Mouse (Mus musculus) myocyte (in vitro differentiated cells): ENCODE data around the gene Sycn. TPM values are rescaled to one million over a fixed set of nuclear protein-coding genes. Genes with fewer than 3 reads are reported as not detected.
"Not testable (repeated sequence)": the region's sequence is repeated elsewhere in the genome, so short reads cannot be mapped to it uniquely, and the experiment has no call there.

ENCODE experiments used
- H3K27me3 ChIP-seq: one replicate; pipeline ENCODE4 v1.6.1; 2011; ENCODE audit not compliant: control insufficient read depth, insufficient read depth, insufficient read length
- H3K36me3 ChIP-seq: one replicate; pipeline ENCODE4 v1.6.1; 2011; ENCODE audit not compliant: control insufficient read depth, insufficient read depth
- H3K4me2 ChIP-seq: one replicate; pipeline ENCODE4 v1.6.1; 2011; ENCODE audit warnings: low read depth, control low read depth
- H3K4me3 ChIP-seq: one replicate; pipeline ENCODE4 v1.5.1; 2011; ENCODE audit warnings: mild to moderate bottlenecking, control low read depth, moderate library complexity
- H3K79me2 ChIP-seq: one replicate; pipeline ENCODE4 v1.6.1; 2011; ENCODE audit not compliant: control insufficient read depth, insufficient read depth
- H3ac ChIP-seq: one replicate; pipeline ENCODE4 v1.6.1; 2011; ENCODE audit not compliant: control insufficient read depth, insufficient read length
- CEBPB ChIP-seq: IDR thresholded peaks from 2 replicates; pipeline ENCODE4 v1.6.1; 2011; ENCODE audit warnings: mild to moderate bottlenecking, moderate library complexity; ENCODE audit not compliant: poor library complexity, insufficient read depth, severe bottlenecking
- E2F4 ChIP-seq: IDR thresholded peaks from one replicate; pipeline ENCODE4 v1.6.1; 2011; ENCODE audit warnings: mild to moderate bottlenecking, control low read depth, moderate library complexity; ENCODE audit not compliant: insufficient read depth
- MAX ChIP-seq: IDR thresholded peaks from one replicate; pipeline ENCODE4 v1.6.1; 2011; ENCODE audit warnings: low read depth, mild to moderate bottlenecking, control low read depth
- MYOD1 ChIP-seq, 3 experiments: IDR thresholded peaks; one replicate each; pipeline ENCODE4 v1.6.1; 2011; ENCODE audit warnings: control low read depth in 2 of 3, low read depth in 2 of 3, mild to moderate bottlenecking in 2 of 3, moderate library complexity in 1 of 3; ENCODE audit not compliant: insufficient read length in 2 of 3, control insufficient read depth in 1 of 3
- MYOG ChIP-seq, 3 experiments: IDR thresholded peaks; one replicate each; pipeline ENCODE4 v1.6.1; 2011; ENCODE audit warnings: control low read depth in 2 of 3, low read depth in 2 of 3, mild to moderate bottlenecking in 2 of 3; ENCODE audit not compliant: insufficient read length in 2 of 3, control insufficient read depth in 1 of 3, insufficient read depth in 1 of 3
- POLR2A ChIP-seq: IDR thresholded peaks from one replicate; pipeline ENCODE4 v1.6.1; 2011; ENCODE audit warnings: low read depth, mild to moderate bottlenecking, control low read depth, moderate library complexity; ENCODE audit not compliant: insufficient read length
- POLR2AphosphoS2 ChIP-seq: IDR thresholded peaks from one replicate; pipeline ENCODE4 v1.6.1; 2011; ENCODE audit warnings: low read depth, control low read depth; ENCODE audit not compliant: insufficient read length
- REST ChIP-seq: IDR thresholded peaks from one replicate; pipeline ENCODE4 v1.6.1; 2011; ENCODE audit warnings: mild to moderate bottlenecking, control low read depth, moderate library complexity; ENCODE audit not compliant: insufficient read depth, insufficient read length
- SRF ChIP-seq: IDR thresholded peaks from one replicate; pipeline ENCODE4 v1.6.1; 2011; ENCODE audit warnings: low read depth; ENCODE audit not compliant: control insufficient read depth, insufficient read length
- TCF12 ChIP-seq: IDR thresholded peaks from one replicate; pipeline ENCODE4 v1.6.1; 2011; ENCODE audit warnings: mild to moderate bottlenecking, control low read depth; ENCODE audit not compliant: poor library complexity, insufficient read depth, severe bottlenecking
- TCF3 ChIP-seq: IDR thresholded peaks from one replicate; pipeline ENCODE4 v1.6.1; 2011; ENCODE audit warnings: low read depth, control low read depth; ENCODE audit not compliant: insufficient read length
- USF1 ChIP-seq: IDR thresholded peaks from one replicate; pipeline ENCODE4 v1.6.1; 2011; ENCODE audit warnings: low read depth, mild to moderate bottlenecking, control low read depth, moderate library complexity
- polyA plus RNA-seq: library from polyadenylated mRNA; unstranded; fragments of >200 nt; fragmentation: generic; extraction: Trizol; gene quantifications from one replicate; pipeline ENCODE4 v1.2.1, GENCODE M21; 2012; ENCODE audit warnings: missing spikeins

Sycn gene
- not detected for polyA plus RNA-seq

DNA sequence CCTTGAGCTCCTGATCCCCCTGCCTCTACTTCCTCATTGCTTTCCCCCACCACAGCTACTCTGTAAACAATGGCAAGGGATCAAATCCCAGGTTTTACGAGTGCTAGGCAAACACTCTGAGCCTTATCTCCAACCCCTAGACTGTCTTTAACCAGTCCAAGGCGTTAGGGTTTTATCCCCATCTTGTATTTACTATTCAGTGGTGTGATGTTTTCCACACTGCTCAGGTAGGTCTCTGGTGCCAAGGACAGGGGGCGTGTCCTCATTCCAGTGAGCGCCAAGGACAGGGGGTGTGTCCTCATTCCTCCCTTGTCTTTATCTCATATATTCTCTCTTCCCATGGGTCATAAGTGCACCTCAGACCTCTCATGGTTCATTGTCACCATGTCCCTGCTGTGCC, at the start of gene Sycn:
Gene Sycn (plus strand): TSS at position 360 of the 400 bp plus-strand sequence.
- Histone ChIP-seq H3K4me3 (no peak within 1 kb of the TSS), H3K27me3 (peaks cover 25% of the 10 kb centered on the region), H3K36me3 (no peaks in the 10 kb centered on the region), H3K79me2 (no peaks in the 10 kb centered on the region), H3ac (no peak within 1 kb of the TSS), H3K4me2 (no peak within 1 kb of the TSS)
- TF ChIP-seq MYOD1 (IDR thresholded peaks at IDR 0.05; ENCODE audit: control insufficient read depth in 1 of 3, insufficient read length in 2 of 3, low read depth in 2 of 3) (no peak), SRF (no peak), MAX (no peak), REST (no peak), TCF12 (no peak), MYOG (IDR thresholded peaks at IDR 0.05; ENCODE audit: control insufficient read depth in 1 of 3, insufficient read depth in 1 of 3, insufficient read length in 2 of 3, low read depth in 2 of 3) (no peak), POLR2A (no peak), E2F4 (no peak), USF1 (no peak), CEBPB (no peak), TCF3 (no peak)

DNA sequence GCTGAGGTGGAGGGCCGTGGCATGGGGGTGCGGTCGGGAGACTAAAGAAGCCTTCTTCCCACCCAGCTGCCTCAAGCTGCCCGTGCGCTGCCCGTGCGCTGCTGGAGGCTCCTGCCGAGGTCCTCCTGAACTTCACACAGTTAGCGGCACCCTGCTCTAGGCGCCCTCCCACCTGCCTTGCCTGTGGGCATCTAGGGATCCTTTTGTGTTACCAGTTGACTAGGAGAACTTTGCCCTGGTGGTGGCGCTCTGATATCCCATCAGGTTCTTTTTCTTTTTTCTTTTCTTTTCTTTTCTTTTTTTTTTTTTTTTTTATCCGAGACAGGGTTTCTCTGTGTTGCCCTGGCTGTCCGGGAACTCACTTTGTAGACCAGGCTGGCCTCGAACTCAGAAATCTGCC, 49.8 kb upstream of the Sycn start:
- Histone ChIP-seq H3K4me3 (no peak overlapping the region), H3ac (no peak overlapping the region), H3K4me2 (no peak overlapping the region), H3K27me3 (no peaks in the 10 kb centered on the region), H3K36me3 (no peaks in the 10 kb centered on the region), H3K79me2 (no peaks in the 10 kb centered on the region)
- TF ChIP-seq MYOD1 (IDR thresholded peaks at IDR 0.05; ENCODE audit: control insufficient read depth in 1 of 3, insufficient read length in 2 of 3, low read depth in 2 of 3) (no peak), CEBPB (no peak), MYOG (IDR thresholded peaks at IDR 0.05; ENCODE audit: control insufficient read depth in 1 of 3, insufficient read depth in 1 of 3, insufficient read length in 2 of 3, low read depth in 2 of 3) (no peak), POLR2A (no peak), E2F4 (no peak), TCF3 (no peak), REST (no peak), USF1 (no peak), POLR2AphosphoS2 (no peak), SRF (no peak), TCF12 (no peak), MAX (no peak)

DNA sequence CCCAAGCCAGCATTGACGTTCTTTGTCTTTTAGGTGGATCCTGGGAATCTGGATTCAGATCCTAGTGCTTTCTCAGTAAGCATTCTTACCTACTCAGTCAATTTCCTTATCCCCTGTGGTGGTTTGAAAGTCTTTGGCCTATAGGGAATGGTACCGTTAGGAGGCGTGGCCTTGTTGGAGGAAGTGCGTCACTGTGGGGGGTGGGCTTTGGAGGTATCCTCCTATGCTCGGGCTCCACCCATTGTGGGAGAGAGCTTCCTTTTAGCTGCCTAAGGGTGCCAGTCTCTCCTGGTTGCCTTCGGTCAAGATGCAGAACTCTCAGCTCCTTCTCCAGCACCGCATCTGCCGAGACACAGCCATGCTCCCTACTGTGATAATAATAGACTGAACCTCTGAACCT, 48.4 kb upstream of the Sycn start:
- H3K4me2 ChIP-seq = no peak overlapping the region
- TF ChIP-seq TCF3 (no peak), SRF (no peak), POLR2A (no peak), REST (no peak), MAX (no peak), TCF12 (no peak), POLR2AphosphoS2 (no peak), CEBPB (no peak), MYOG (IDR thresholded peaks at IDR 0.05; ENCODE audit: control insufficient read depth in 1 of 3, insufficient read depth in 1 of 3, insufficient read length in 2 of 3, low read depth in 2 of 3) (no peak), MYOD1 (IDR thresholded peaks at IDR 0.05; ENCODE audit: control insufficient read depth in 1 of 3, insufficient read length in 2 of 3, low read depth in 2 of 3) (no peak)
- H3K79me2 ChIP-seq = no peaks in the 10 kb centered on the region
- no peaks in the 10 kb centered on the region for H3K27me3 ChIP-seq
- no peaks in the 10 kb centered on the region for H3K36me3 ChIP-seq
- H3ac ChIP-seq = no peak overlapping the region
- no peak overlapping the region for H3K4me3 ChIP-seq

GRCm38 (mm10) chr7:28495426-28495825, 45.3 kb upstream of the Sycn start:
- Histone ChIP-seq H3K4me2 (no peak overlapping the region), H3K79me2 (no peaks in the 10 kb centered on the region), H3K27me3 (peaks cover 9% of the 10 kb centered on the region), H3K36me3 (no peaks in the 10 kb centered on the region), H3K4me3 (no peak overlapping the region), H3ac (no peak overlapping the region)
- TF ChIP-seq SRF (no peak), POLR2A (no peak), CEBPB (no peak), MYOG (IDR thresholded peaks at IDR 0.05; ENCODE audit: control insufficient read depth in 1 of 3, insufficient read depth in 1 of 3, insufficient read length in 2 of 3, low read depth in 2 of 3) (no peak), E2F4 (no peak), POLR2AphosphoS2 (no peak), TCF3 (no peak), MYOD1 (IDR thresholded peaks at IDR 0.05; ENCODE audit: control insufficient read depth in 1 of 3, insufficient read length in 2 of 3, low read depth in 2 of 3) (no peak), TCF12 (no peak), USF1 (no peak)

GRCm38 (mm10) chr7:28505585-28505984, 35.1 kb upstream of the Sycn start:
- H3K36me3 ChIP-seq = no peaks in the 10 kb centered on the region
- H3K4me2 ChIP-seq = no peak overlapping the region
- H3K27me3 ChIP-seq = peaks cover 31% of the 10 kb centered on the region

GRCm38 (mm10) chr7:28509121-28509520, 31.6 kb upstream of the Sycn start:
- H3K36me3 ChIP-seq, H3K4me2 ChIP-seq, H3K4me3 ChIP-seq, H3ac ChIP-seq, H3K79me2 ChIP-seq: not testable (repeated sequence)
- H3K27me3 ChIP-seq = peaks cover 33% of the 10 kb centered on the region

More at GRCm38 (mm10) chr7:28505585-28505984, 35.1 kb upstream of the Sycn start:
- no peak overlapping the region for H3ac ChIP-seq
- no peak overlapping the region for H3K4me3 ChIP-seq
- no peaks in the 10 kb centered on the region for H3K79me2 ChIP-seq
- TF ChIP-seq SRF = no peak
- TF ChIP-seq MYOG (IDR thresholded peaks at IDR 0.05; ENCODE audit: control insufficient read depth in 1 of 3, insufficient read depth in 1 of 3, insufficient read length in 2 of 3, low read depth in 2 of 3) = peak in 1 of 3 experiments; percentile 50
- peak in 2 of 3 experiments; percentile 12 to 43 for TF ChIP-seq MYOD1 (IDR thresholded peaks at IDR 0.05; ENCODE audit: control insufficient read depth in 1 of 3, insufficient read length in 2 of 3, low read depth in 2 of 3)
- peak; percentile 88 for TF ChIP-seq REST
- TF ChIP-seq TCF3 = no peak

DNA sequence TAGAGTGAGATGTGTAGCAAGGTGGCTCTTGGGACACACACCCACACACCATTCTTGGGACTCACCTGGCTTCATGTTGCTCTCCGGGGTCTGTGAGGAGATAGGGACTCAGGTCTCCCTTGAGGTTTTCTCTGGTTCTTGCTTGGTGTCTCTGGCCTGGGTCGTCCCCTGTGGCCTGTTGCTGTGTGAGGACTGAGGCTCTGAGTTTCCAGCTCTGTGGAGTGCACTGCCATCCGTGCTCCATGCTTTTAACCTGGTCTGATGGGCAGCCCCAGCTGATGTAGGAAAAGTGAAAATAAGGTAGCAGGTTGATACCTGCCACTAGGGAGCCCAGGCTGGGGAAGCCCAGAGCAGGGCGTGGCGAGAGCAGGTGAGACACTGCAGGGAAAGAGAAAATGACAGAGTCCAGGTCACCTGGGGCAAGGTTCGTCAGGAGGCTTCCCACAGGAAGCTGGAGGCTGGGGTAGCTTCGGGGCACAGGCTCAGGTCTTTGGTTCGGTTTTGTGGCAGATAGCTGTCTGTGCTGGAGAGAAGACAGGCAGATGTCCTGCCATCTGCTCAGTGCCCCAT, 30.2 kb upstream of the Sycn start, which contains the start of gene Ifnl2:
Gene Ifnl2 (minus strand): TSS at position 51 of the 570 bp plus-strand sequence.
- peaks cover 27% of the 10 kb centered on the region for H3K27me3 ChIP-seq
- H3K79me2 ChIP-seq, H3K36me3 ChIP-seq, H3K4me2 ChIP-seq, H3K4me3 ChIP-seq, H3ac ChIP-seq: not testable (repeated sequence)
